Mouse (Mus musculus) midbrain, embryonic 13.5 days (tissue): ENCODE measurements at regions not wholly inside any gene's neighbourhood (a gene's known extent, or its start where the extent isn't known, plus 50 kb on each side); places are given as distances from the start of the nearest gene placed in this dataset.

Experiments used
- ATAC-seq: fragments of 200-750 bp; cut with Nextera tagmentation; 2 replicates; pipeline ENCODE4 v1.8.0; 2017; ENCODE audit warnings: mild to moderate bottlenecking, moderate TSS enrichment, moderate library complexity
- H3K27ac ChIP-seq: fragments of 300-500 bp; sonication (generic); 2 replicates; pipeline ENCODE4 v1.5.1; 2015; ENCODE audit warnings: inconsistent platforms, mild to moderate bottlenecking, moderate library complexity
- H3K27me3 ChIP-seq: fragments of 300-500 bp; sonication (generic); 2 replicates; pipeline ENCODE4 v1.6.1; 2015; ENCODE audit warnings: mild to moderate bottlenecking, inconsistent platforms
- H3K36me3 ChIP-seq: fragments of 300-500 bp; sonication (generic); 2 replicates; pipeline ENCODE4 v1.6.1; 2015; ENCODE audit warnings: mild to moderate bottlenecking, inconsistent platforms
- H3K4me1 ChIP-seq: fragments of 300-500 bp; sonication (generic); replicated peaks from 2 replicates; pipeline ENCODE4 v1.6.1; 2015; ENCODE audit warnings: inconsistent platforms
- H3K4me2 ChIP-seq: fragments of 300-500 bp; sonication (generic); replicated peaks from 2 replicates; pipeline ENCODE4 v1.6.1; 2015; ENCODE audit warnings: moderate library complexity, mild to moderate bottlenecking, inconsistent platforms
- H3K4me3 ChIP-seq: fragments of 300-500 bp; sonication (generic); replicated peaks from 2 replicates; pipeline ENCODE4 v1.5.1; 2015; ENCODE audit warnings: mild to moderate bottlenecking, inconsistent platforms
- H3K9ac ChIP-seq: fragments of 300-500 bp; sonication (generic); replicated peaks from 2 replicates; pipeline ENCODE4 v1.6.1; 2015; ENCODE audit warnings: mild to moderate bottlenecking, inconsistent platforms
- H3K9me3 ChIP-seq: fragments of 300-500 bp; sonication (generic); 2 replicates; pipeline ENCODE4 v1.6.1; 2016; ENCODE audit warnings: mild to moderate bottlenecking, inconsistent platforms
- WGBS: fragments of 180-500 bp; shearing (Covaris S2); methylation state at CpG from one replicate; pipeline ENCODE4 v1.1.7; 2015; 5-methylcytosine and 5-hydroxymethylcytosine counted together

- H3K27ac ChIP-seq, result no peak overlapping the region
- H3K27me3 ChIP-seq, result no peaks in the 10 kb centered on the region
- H3K4me2 ChIP-seq, result no peak overlapping the region
- H3K4me1 ChIP-seq, result no peaks in the 10 kb centered on the region
- H3K36me3 ChIP-seq, result no peaks in the 10 kb centered on the region
- 0 out of 2 replicates have a peak, but pooled peaks cover 4% of the 10 kb centered on the region for H3K9me3 ChIP-seq
- ATAC-seq, result no peak
- no peak overlapping the region for H3K4me3 ChIP-seq
- 90% methylated on average over 8 of the region's 8 CpGs for WGBS
- H3K9ac ChIP-seq, result no peak overlapping the region
These were observed 88.2 kb downstream of the Fam43a start for GRCm38 (mm10) chr16:30687682-30688081.

GRCm38 (mm10) chr16:30690531-30690930 is 91.0 kb downstream of the Fam43a start:
- no peak overlapping the region for H3K4me2 ChIP-seq
- no peak overlapping the region for H3K4me3 ChIP-seq
- no peaks in the 10 kb centered on the region for H3K9me3 ChIP-seq
- ATAC-seq, result no peak
- 0 out of 2 replicates have a peak, but pooled peaks cover 2% of the 10 kb centered on the region for H3K4me1 ChIP-seq
- no peaks in the 10 kb centered on the region for H3K36me3 ChIP-seq
- H3K27ac ChIP-seq, result no peak overlapping the region
- no peaks in the 10 kb centered on the region for H3K27me3 ChIP-seq
- WGBS, result 84% methylated on average over 4 of the region's 4 CpGs
- H3K9ac ChIP-seq, result no peak overlapping the region

GRCm38 (mm10) chr16:30691964-30692363 is 92.4 kb downstream of the Fam43a start:
- H3K27me3 ChIP-seq, result no peaks in the 10 kb centered on the region
- 92% methylated on average over 15 of the region's 15 CpGs for WGBS
- ATAC-seq, result no peak
- H3K4me2 ChIP-seq, result no peak overlapping the region
- no peak overlapping the region for H3K9ac ChIP-seq
- H3K4me3 ChIP-seq, result no peak overlapping the region
- H3K36me3 ChIP-seq, result no peaks in the 10 kb centered on the region
- H3K9me3 ChIP-seq, result no peaks in the 10 kb centered on the region
- H3K4me1 ChIP-seq, result 0 out of 2 replicates have a peak, but pooled peaks cover 2% of the 10 kb centered on the region
- no peak overlapping the region for H3K27ac ChIP-seq

GRCm38 (mm10) chr16:30692541-30693141 is 93.1 kb downstream of the Fam43a start:
- 62% methylated on average over 5 of the region's 5 CpGs for whole genome bisulfite sequencing

GRCm38 (mm10) chr16:30693206-30693605 is 93.7 kb downstream of the Fam43a start:
- 92% methylated on average over 3 of the region's 3 CpGs for WGBS
- Histone ChIP-seq H3K4me1 (0 out of 2 replicates have a peak, but pooled peaks cover 6% of the 10 kb centered on the region), H3K4me2 (no peak overlapping the region), H3K4me3 (no peak overlapping the region), H3K9me3 (no peaks in the 10 kb centered on the region), H3K27ac (no peak overlapping the region), H3K36me3 (no peaks in the 10 kb centered on the region), H3K9ac (no peak overlapping the region), H3K27me3 (no peaks in the 10 kb centered on the region)
- no peak for ATAC-seq

More at GRCm38 (mm10) chr16:30692541-30693141, 93.1 kb downstream of the Fam43a start:
- no peaks in the 10 kb centered on the region for H3K36me3 ChIP-seq
- 0 out of 2 replicates have a peak, but pooled peaks cover 2% of the 10 kb centered on the region for H3K4me1 ChIP-seq
- H3K9me3 ChIP-seq, result no peaks in the 10 kb centered on the region
- H3K4me3 ChIP-seq, result no peak overlapping the region
- no peaks in the 10 kb centered on the region for H3K27me3 ChIP-seq
- no peak overlapping the region for H3K27ac ChIP-seq
- no peak overlapping the region for H3K9ac ChIP-seq
- no peak for ATAC-seq
- H3K4me2 ChIP-seq, result no peak overlapping the region

GRCm38 (mm10) chr16:30693839-30694527 is 94.5 kb downstream of the Fam43a start:
- H3K4me3 ChIP-seq, result no peak overlapping the region

GRCm38 (mm10) chr16:30695691-30696090 is 96.2 kb downstream of the Fam43a start:
- 88% methylated on average over 8 of the region's 8 CpGs for WGBS
- Histone ChIP-seq H3K4me1 (0 out of 2 replicates have a peak, but pooled peaks cover 6% of the 10 kb centered on the region), H3K36me3 (no peaks in the 10 kb centered on the region), H3K27ac (no peak overlapping the region), H3K27me3 (no peaks in the 10 kb centered on the region), H3K4me3 (no peak overlapping the region), H3K4me2 (no peak overlapping the region), H3K9ac (no peak overlapping the region), H3K9me3 (no peaks in the 10 kb centered on the region)
- ATAC-seq, result no peak

More at GRCm38 (mm10) chr16:30693839-30694527, 94.5 kb downstream of the Fam43a start:
- Histone ChIP-seq H3K9me3 (no peaks in the 10 kb centered on the region), H3K4me2 (no peak overlapping the region), H3K9ac (no peak overlapping the region), H3K27me3 (no peaks in the 10 kb centered on the region), H3K27ac (no peak overlapping the region), H3K36me3 (no peaks in the 10 kb centered on the region), H3K4me1 (0 out of 2 replicates have a peak, but pooled peaks cover 6% of the 10 kb centered on the region)
- ATAC-seq, result no peak
- WGBS, result 81% methylated on average over 1 of the region's 1 CpGs

- Histone ChIP-seq H3K4me1 (0 out of 2 replicates have a peak, but pooled peaks cover 6% of the 10 kb centered on the region), H3K27ac (no peak overlapping the region), H3K4me3 (no peak overlapping the region), H3K27me3 (no peaks in the 10 kb centered on the region), H3K36me3 (no peaks in the 10 kb centered on the region), H3K9ac (no peak overlapping the region), H3K9me3 (no peaks in the 10 kb centered on the region), H3K4me2 (no peak overlapping the region)
- 90% methylated on average over 4 of the region's 4 CpGs for WGBS
- ATAC-seq, result no peak
These were observed 97.7 kb downstream of the Fam43a start for GRCm38 (mm10) chr16:30697209-30697608.

GRCm38 (mm10) chr16:30697806-30698205 is 98.3 kb downstream of the Fam43a start:
- H3K9me3 ChIP-seq, result no peaks in the 10 kb centered on the region
- no peaks in the 10 kb centered on the region for H3K27me3 ChIP-seq
- H3K4me3 ChIP-seq, result no peak overlapping the region
- H3K9ac ChIP-seq, result no peak overlapping the region
- no peak overlapping the region for H3K27ac ChIP-seq
- no peak for ATAC-seq
- H3K4me1 ChIP-seq, result 0 out of 2 replicates have a peak, but pooled peaks cover 5% of the 10 kb centered on the region
- no peak overlapping the region for H3K4me2 ChIP-seq
- 53% methylated on average over 2 of the region's 2 CpGs for WGBS
- H3K36me3 ChIP-seq, result no peaks in the 10 kb centered on the region

GRCm38 (mm10) chr16:30703831-30704230 is 104.3 kb downstream of the Fam43a start:
- Histone ChIP-seq H3K9me3 (0 out of 2 replicates have a peak, but pooled peaks cover 5% of the 10 kb centered on the region), H3K36me3 (no peaks in the 10 kb centered on the region), H3K4me1 (no peaks in the 10 kb centered on the region), H3K9ac (no peak overlapping the region), H3K27ac (no peak overlapping the region), H3K4me3 (no peak overlapping the region), H3K27me3 (no peaks in the 10 kb centered on the region), H3K4me2 (no peak overlapping the region)
- WGBS, result 95% methylated on average over 8 of the region's 8 CpGs
- no peak for ATAC-seq

GRCm38 (mm10) chr16:30709501-30709900 is 110.0 kb downstream of the Fam43a start:
- no peak for ATAC-seq
- 71% methylated on average over 15 of the region's 15 CpGs for WGBS

GRCm38 (mm10) chr16:30709975-30710374 is 110.5 kb downstream of the Fam43a start:
- 85% methylated on average over 2 of the region's 2 CpGs for WGBS
- no peak for ATAC-seq
- Histone ChIP-seq H3K4me3 (no peak overlapping the region), H3K27ac (no peak overlapping the region), H3K4me2 (no peak overlapping the region), H3K4me1 (0 out of 2 replicates have a peak, but pooled peaks cover 2% of the 10 kb centered on the region), H3K9ac (no peak overlapping the region), H3K9me3 (0 out of 2 replicates have a peak, but pooled peaks cover 5% of the 10 kb centered on the region), H3K27me3 (no peaks in the 10 kb centered on the region), H3K36me3 (no peaks in the 10 kb centered on the region)

More at GRCm38 (mm10) chr16:30709501-30709900, 110.0 kb downstream of the Fam43a start:
- 0 out of 2 replicates have a peak, but pooled peaks cover 5% of the 10 kb centered on the region for H3K9me3 ChIP-seq
- H3K4me2 ChIP-seq, result no peak overlapping the region
- H3K4me3 ChIP-seq, result no peak overlapping the region
- no peak overlapping the region for H3K9ac ChIP-seq
- H3K36me3 ChIP-seq, result no peaks in the 10 kb centered on the region
- H3K4me1 ChIP-seq, result 0 out of 2 replicates have a peak, but pooled peaks cover 2% of the 10 kb centered on the region
- 0 out of 2 replicates have a peak overlapping the region, but pooled peaks have one; percentile 9 for H3K27ac ChIP-seq
- H3K27me3 ChIP-seq, result no peaks in the 10 kb centered on the region
